Mouse (Mus musculus) T-cell, adult 2 months (primary cell): ENCODE measurements around the gene Srrm2.
A peak's percentile ranks its signal among the peaks of the same experiment; 100 is the strongest.

ENCODE experiments used
- DNase-seq: peaks from one replicate; pipeline ENCODE4 v3.0.0; 2022; ENCODE audit warnings: low spot score

Gene Srrm2

GRCm38 (mm10) chr17:23806867-23807266, 16.5 kb downstream of the Srrm2 start:
- no peak for DNase-seq

GRCm38 (mm10) chr17:23807918-23808317, 17.6 kb downstream of the Srrm2 start:
- DNase-seq: no peak

- no peak for DNase-seq
These were observed 25.3 kb downstream of the Srrm2 start for GRCm38 (mm10) chr17:23815641-23816040.

- no peak for DNase-seq
These were observed 28.2 kb downstream of the Srrm2 start for GRCm38 (mm10) chr17:23818579-23818978.

- DNase-seq: no peak
These were observed 28.9 kb downstream of the Srrm2 start for GRCm38 (mm10) chr17:23819235-23819634.

- DNase-seq: no peak
These were observed 30.4 kb downstream of the Srrm2 start for GRCm38 (mm10) chr17:23820731-23821130.

- DNase-seq: no peak
These were observed 31.8 kb downstream of the Srrm2 start for GRCm38 (mm10) chr17:23822094-23822493.

- no peak for DNase-seq
These were observed 32.7 kb downstream of the Srrm2 start for GRCm38 (mm10) chr17:23823018-23823417.

GRCm38 (mm10) chr17:23823614-23824013, 33.3 kb downstream of the Srrm2 start:
- DNase-seq: no peak

- DNase-seq: no peak
These were observed 35.3 kb downstream of the Srrm2 start for GRCm38 (mm10) chr17:23825591-23825990.

- peak; percentile 68 for DNase-seq
These were observed 38.1 kb downstream of the Srrm2 start for GRCm38 (mm10) chr17:23828271-23829001.

GRCm38 (mm10) chr17:23829064-23829619, 38.8 kb downstream of the Srrm2 start, which contains the start of gene Elob:
TSS of gene Elob (minus strand) at chr17:23829136.
- peak; percentile 85 for DNase-seq

GRCm38 (mm10) chr17:23831201-23831600, 40.9 kb downstream of the Srrm2 start:
- no peak for DNase-seq

GRCm38 (mm10) chr17:23836006-23836575, 45.8 kb downstream of the Srrm2 start, which contains the start of gene Prss33:
TSS of gene Prss33 (minus strand) at chr17:23836056.
- DNase-seq: no peak

GRCm38 (mm10) chr17:23841145-23841544, 50.8 kb downstream of the Srrm2 start:
- peak; percentile 56 for DNase-seq

- no peak for DNase-seq
These were observed 52.9 kb downstream of the Srrm2 start for GRCm38 (mm10) chr17:23843141-23843811.

GRCm38 (mm10) chr17:23843812-23844273, 53.5 kb downstream of the Srrm2 start, which contains the start of the genes Prss32 and Prss41:
TSS of gene Prss32 (plus strand) at chr17:23843855.
TSS of gene Prss41 (minus strand) at chr17:23844172.
- DNase-seq: peak; percentile 73

- no peak for DNase-seq
These were observed 59.7 kb downstream of the Srrm2 start for GRCm38 (mm10) chr17:23850028-23850427.

GRCm38 (mm10) chr17:23850853-23851749, 60.8 kb downstream of the Srrm2 start:
- DNase-seq: peak; percentile 51

- DNase-seq: peak; percentile 37
These were observed 63.0 kb downstream of the Srrm2 start for GRCm38 (mm10) chr17:23853292-23853691.

GRCm38 (mm10) chr17:23854229-23854765, 64.0 kb downstream of the Srrm2 start:
- DNase-seq: no peak
